Mouse (Mus musculus) forebrain, embryonic 12.5 days (tissue): ENCODE results near the gene Hsp90aa1. TPM values are rescaled to one million over a fixed set of nuclear protein-coding genes. Genes with fewer than 3 reads are reported as not detected.
"Not testable (repeated sequence)": the region's sequence is repeated elsewhere in the genome, so short reads cannot be mapped to it uniquely, and the experiment has no call there.

Source experiments
- ATAC-seq: fragments of 200-750 bp; cut with Nextera tagmentation; 2 replicates; pipeline ENCODE4 v1.8.0; 2017; ENCODE audit warnings: moderate TSS enrichment; ENCODE audit not compliant: low FRiP score
- H3K27ac ChIP-seq: fragments of 300-500 bp; sonication (generic); 2 replicates; pipeline ENCODE4 v1.5.1; 2016; ENCODE audit warnings: mild to moderate bottlenecking
- H3K27me3 ChIP-seq: fragments of 300-500 bp; sonication (generic); 2 replicates; pipeline ENCODE4 v1.6.1; 2016; ENCODE audit warnings: mild to moderate bottlenecking
- H3K36me3 ChIP-seq: fragments of 300-500 bp; sonication (generic); replicated peaks from 2 replicates; pipeline ENCODE4 v1.6.1; 2016; ENCODE audit warnings: mild to moderate bottlenecking
- H3K4me1 ChIP-seq: fragments of 300-500 bp; sonication (generic); 2 replicates; pipeline ENCODE4 v1.6.1; 2016
- H3K4me2 ChIP-seq: fragments of 300-500 bp; sonication (generic); 2 replicates; pipeline ENCODE4 v1.6.1; 2016; ENCODE audit warnings: mild to moderate bottlenecking, moderate library complexity
- H3K4me3 ChIP-seq: fragments of 300-500 bp; sonication (generic); replicated peaks from 2 replicates; pipeline ENCODE4 v1.5.1; 2016; ENCODE audit warnings: mild to moderate bottlenecking
- H3K9ac ChIP-seq: fragments of 300-500 bp; sonication (generic); 2 replicates; pipeline ENCODE4 v1.6.1; 2016; ENCODE audit warnings: mild to moderate bottlenecking
- H3K9me3 ChIP-seq: fragments of 300-500 bp; sonication (generic); 2 replicates; pipeline ENCODE4 v1.6.1; 2016
- WGBS: fragments of 180-500 bp; shearing (Covaris S2); methylation state at CpG from one replicate; pipeline ENCODE4 v1.1.7; 2016; 5-methylcytosine and 5-hydroxymethylcytosine counted together
- polyA plus RNA-seq: library from polyadenylated mRNA; unstranded; fragments of >200 nt; fragmentation: Nextera tagmentation; extraction: Ambion mirVana; gene quantifications from 2 replicates; pipeline ENCODE4 v1.2.1, GENCODE M21; 2016

Hsp90aa1 gene
- 1,281 and 1,312 TPM in 2 replicates for polyA plus RNA-seq

DNA sequence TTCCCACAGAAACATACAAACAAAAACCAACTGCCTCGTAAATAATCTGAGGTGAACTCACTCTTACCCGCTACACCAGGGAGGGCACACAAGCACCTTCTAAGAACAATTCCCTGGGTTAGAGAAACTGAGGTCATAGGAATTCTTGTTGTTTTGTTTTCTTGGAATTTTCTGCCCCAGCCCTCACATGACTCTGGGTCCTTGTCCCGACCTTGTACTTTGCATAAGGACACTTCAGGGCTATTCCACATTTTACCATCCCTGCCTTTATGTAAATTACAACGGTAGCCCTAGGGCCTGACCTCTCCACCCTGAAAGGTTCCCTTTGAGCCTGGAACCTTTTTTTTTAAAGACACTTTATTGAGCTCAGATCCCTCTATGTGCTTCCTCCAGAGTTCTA is at the start of gene Hsp90aa1:
Gene Hsp90aa1 (minus strand): TSS at position 173 of the 400 bp plus-strand sequence.
- Histone ChIP-seq H3K27me3 (0 out of 2 replicates have a peak, but pooled peaks cover 22% of the 10 kb centered on the region), H3K4me1 (peaks cover 14% of the 10 kb centered on the region), H3K9me3 (no peaks in the 10 kb centered on the region), H3K27ac (no peak within 1 kb of the TSS), H3K9ac (no peak within 1 kb of the TSS), H3K36me3 (no peaks in the 10 kb centered on the region), H3K4me3 (no peak within 1 kb of the TSS), H3K4me2 (no peak within 1 kb of the TSS)
- 48% methylated on average over 4 of the region's 4 CpGs for WGBS
- ATAC-seq, result no peak

DNA sequence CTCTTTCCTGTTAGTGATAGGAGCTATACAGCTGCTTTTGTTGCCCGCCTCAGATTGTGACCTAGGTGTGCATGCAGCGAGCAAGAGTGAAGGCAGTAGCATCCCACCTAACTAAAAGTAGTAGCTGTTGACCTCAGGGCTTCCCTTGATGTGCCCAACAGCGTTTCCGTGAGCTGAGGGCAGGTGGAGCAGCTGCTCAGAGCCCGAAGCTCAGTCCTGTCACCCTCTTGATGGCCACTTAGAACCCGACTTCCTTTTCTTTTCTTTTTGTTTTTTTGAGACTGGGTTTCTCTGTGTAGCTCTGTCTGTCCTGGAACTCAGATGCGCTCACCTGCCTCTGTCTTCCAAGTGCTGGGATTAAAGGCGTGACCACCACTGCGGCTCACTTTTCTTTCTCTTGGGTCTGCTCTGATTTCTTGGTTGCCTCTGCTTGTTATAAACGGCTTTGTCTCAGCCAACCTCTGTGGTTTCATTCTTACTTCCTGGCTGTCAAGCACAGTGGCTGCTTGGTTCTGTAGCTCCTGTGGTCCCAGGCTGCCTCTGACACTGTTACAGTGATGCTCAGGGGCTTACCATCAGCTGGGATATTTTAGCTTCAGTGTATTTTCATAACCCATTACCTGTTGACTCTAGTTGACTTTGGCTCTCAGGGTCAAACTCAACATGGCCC is 48.4 kb upstream of the Hsp90aa1 start:
- no peak for ATAC-seq
- 0 out of 2 replicates have a peak overlapping the region, but pooled peaks have one; percentile 13 for H3K27ac ChIP-seq
- no peaks in the 10 kb centered on the region for H3K9me3 ChIP-seq
- H3K36me3 ChIP-seq, result peaks cover 25% of the 10 kb centered on the region
- H3K4me1 ChIP-seq, result no peaks in the 10 kb centered on the region
- WGBS, result 92% methylated on average over 10 of the region's 10 CpGs
- H3K4me2 ChIP-seq, result no peak overlapping the region
- H3K9ac ChIP-seq, result no peak overlapping the region
- H3K27me3 ChIP-seq, result no peaks in the 10 kb centered on the region
- no peak overlapping the region for H3K4me3 ChIP-seq

DNA sequence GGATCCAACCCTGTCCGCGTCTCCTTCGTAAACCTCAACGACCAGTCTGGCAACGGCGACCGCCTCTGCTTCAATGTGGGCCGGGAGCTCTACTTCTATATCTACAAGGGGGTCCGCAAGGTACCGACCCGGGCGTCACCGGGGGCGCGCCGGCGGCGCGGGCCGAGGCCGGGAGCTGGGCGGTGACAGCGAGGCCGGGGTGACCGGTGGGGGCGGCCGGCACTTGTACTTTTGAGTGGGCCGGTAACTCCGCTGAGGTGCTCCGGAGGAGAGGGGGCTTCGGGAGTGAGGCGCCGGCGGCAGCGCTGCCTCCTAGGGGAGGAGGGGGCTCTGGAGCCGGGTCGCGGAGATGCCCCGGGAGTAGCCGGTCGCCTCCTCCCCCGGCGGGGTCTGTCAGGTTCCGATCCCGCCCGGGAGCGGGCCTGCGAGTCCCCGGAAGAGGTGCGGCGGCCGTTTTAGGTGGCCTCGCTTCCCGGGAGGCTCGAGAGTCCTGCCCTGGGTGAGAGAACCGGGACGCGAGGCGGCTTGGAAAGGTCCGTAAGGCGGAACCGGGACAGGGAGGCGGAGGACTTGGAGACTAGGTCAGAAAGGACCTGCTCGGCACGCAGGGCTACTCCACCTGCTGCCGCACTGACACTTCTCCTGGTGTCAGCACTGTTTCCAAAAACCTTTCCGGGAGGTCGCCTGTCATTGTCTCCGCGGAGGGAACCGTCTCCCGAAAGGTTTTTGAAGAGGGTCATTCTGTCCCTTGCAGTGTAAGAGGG is 35.8 kb upstream of the Hsp90aa1 start:
- H3K4me3 ChIP-seq, result peak overlapping the region; percentile 99
- H3K27ac ChIP-seq, result peak overlapping the region; percentile 90
- H3K4me1 ChIP-seq, result peaks cover 23% of the 10 kb centered on the region
- peak; percentile 12; the same call in 1 of the 2 replicates for ATAC-seq
- 0 out of 2 replicates have a peak, but pooled peaks cover 6% of the 10 kb centered on the region for H3K36me3 ChIP-seq
- H3K27me3 ChIP-seq, result peaks cover 21% of the 10 kb centered on the region
- H3K4me2 ChIP-seq, result peak overlapping the region; percentile 95
- H3K9me3 ChIP-seq, result no peaks in the 10 kb centered on the region
- WGBS, result under 1% methylated on average over 72 of the region's 72 CpGs
- H3K9ac ChIP-seq, result peak overlapping the region; percentile 97

DNA sequence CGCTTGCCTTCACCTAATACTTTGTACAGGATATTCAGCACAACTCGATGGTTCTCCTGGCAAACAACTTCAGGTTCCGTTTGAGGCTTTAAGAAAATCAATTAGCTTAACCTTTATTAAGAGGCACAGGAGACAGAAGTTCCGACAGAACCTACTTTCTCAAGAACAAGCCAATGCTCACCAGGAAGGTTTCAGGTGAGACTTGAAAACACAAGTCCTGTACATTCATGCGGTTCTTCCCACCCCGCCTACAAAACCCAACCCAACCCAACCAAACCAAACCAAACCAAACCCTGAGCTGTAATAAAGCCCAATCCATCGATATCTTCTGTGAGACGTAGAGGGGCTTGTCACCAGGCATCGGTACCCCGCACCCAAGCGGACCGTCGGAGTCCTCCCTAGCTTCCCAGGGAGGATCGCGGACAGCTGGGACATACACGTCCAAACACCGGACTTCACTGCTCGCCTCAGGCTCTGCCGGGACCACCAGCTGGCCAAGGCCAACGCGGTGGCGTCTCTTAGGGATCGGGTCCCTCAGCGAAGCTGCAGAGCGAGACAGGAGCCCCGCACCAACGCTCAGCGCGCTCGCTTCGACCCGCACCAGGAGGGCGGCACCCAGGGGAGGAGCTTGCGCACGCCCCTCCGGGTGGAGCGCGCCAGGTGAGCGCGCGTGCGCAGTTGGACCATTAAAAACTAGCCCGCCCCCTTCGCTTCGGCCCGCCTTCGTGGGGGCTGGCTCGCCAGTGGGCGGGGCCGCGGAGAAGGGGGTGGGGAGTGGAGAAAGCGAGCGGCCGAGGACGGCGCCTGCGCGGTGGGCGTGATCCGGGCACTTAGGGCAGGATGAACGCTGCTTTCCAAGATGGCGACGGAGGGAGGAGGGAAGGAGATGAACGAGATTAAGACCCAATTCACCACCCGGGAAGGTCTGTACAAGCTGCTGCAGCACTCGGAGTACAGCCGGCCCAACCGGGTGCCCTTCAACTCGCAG is 34.9 kb upstream of the Hsp90aa1 start, which contains the start of gene Wdr20:
Gene Wdr20 (plus strand): TSS at position 775 of the 988 bp plus-strand sequence.
- ATAC-seq, result peak; percentile 97
- Histone ChIP-seq H3K9me3 (no peaks in the 10 kb centered on the region), H3K4me3 (peak within 1 kb of the TSS; percentile 99), H3K36me3 (no peaks in the 10 kb centered on the region), H3K27me3 (peaks cover 21% of the 10 kb centered on the region), H3K4me1 (peaks cover 23% of the 10 kb centered on the region), H3K4me2 (peak within 1 kb of the TSS; percentile 95), H3K27ac (peak within 1 kb of the TSS; percentile 90), H3K9ac (peak within 1 kb of the TSS; percentile 97)
- WGBS, result 1% methylated on average over 68 of the region's 69 CpGs

DNA sequence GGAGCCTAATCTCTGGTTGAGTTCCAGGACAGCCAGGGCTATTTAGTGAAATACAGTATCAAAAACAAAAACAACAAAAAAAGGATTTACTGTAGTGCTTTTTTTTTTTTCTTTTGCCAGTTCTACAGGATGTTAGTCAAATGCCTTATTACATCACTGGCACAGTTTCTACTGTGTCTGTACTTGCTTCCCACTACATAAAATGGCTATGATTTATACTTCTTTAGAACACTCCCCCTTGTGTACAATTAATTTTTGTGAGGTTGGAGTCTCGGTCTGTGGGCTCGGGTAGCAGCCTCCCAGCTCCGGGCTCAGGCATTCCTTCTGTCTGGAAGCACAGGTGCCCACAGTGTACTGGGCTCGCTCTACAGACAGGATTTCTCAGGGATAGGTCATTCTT is 34.1 kb upstream of the Hsp90aa1 start:
- 19% methylated on average over 4 of the region's 4 CpGs for WGBS

DNA sequence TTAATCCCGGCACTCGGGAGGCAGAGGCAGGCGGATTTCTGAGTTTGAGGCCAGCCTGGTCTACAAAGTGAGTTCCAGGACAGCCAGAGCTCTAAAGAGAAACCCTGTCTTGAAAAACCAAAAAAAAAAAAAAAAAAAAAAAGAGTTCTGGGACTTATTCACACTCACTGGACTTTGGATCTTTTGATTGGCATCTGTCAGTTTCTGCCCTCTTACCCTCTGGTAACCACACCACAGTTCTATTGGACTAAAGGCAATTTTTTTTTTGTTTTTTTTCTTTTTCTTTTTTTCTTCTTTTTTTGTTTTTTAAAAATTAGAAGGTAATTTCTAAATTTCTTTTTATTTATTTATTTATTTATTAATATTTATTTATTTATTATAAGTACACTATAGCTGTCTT is 30.7 kb upstream of the Hsp90aa1 start:
- not testable (repeated sequence) for H3K4me3 ChIP-seq, H3K36me3 ChIP-seq, H3K9me3 ChIP-seq, H3K27ac ChIP-seq, H3K4me2 ChIP-seq, ATAC-seq, H3K4me1 ChIP-seq, H3K9ac ChIP-seq
- 97% methylated on average over 3 of the region's 3 CpGs for WGBS
- peaks cover 21% of the 10 kb centered on the region for H3K27me3 ChIP-seq

More for the DNA sequence above, 34.1 kb upstream of the Hsp90aa1 start:
- Histone ChIP-seq H3K4me3 (peak overlapping the region; percentile 99; the same call in 1 of the 2 replicates), H3K4me1 (peaks cover 23% of the 10 kb centered on the region), H3K9ac (no peak overlapping the region), H3K4me2 (peak overlapping the region; percentile 95; the same call in 1 of the 2 replicates), H3K9me3 (no peaks in the 10 kb centered on the region), H3K27ac (no peak overlapping the region), H3K36me3 (no peaks in the 10 kb centered on the region), H3K27me3 (peaks cover 21% of the 10 kb centered on the region)
- no peak for ATAC-seq

DNA sequence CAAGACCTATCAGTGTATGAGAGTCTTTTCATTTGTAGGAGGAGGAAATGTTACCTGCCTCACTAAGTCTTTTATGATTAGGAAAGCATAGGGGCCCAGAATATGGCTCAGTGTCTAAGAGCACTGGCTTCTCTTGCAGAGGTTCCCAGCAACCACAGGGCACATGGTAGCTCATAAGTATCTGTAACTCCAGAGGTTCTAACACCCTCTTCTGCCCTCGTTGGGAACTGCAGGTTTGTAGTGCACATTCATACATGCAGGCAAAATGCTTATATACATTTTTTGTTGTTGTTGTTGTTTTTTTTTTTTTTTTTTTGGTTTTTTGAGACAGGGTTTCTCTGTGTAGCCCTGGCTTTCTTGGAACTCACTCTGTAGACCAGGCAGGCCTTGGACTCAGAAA is 23.9 kb upstream of the Hsp90aa1 start:
- no peak overlapping the region for H3K27ac ChIP-seq
- WGBS, result 72% methylated on average over 1 of the region's 1 CpGs
- no peak for ATAC-seq

DNA sequence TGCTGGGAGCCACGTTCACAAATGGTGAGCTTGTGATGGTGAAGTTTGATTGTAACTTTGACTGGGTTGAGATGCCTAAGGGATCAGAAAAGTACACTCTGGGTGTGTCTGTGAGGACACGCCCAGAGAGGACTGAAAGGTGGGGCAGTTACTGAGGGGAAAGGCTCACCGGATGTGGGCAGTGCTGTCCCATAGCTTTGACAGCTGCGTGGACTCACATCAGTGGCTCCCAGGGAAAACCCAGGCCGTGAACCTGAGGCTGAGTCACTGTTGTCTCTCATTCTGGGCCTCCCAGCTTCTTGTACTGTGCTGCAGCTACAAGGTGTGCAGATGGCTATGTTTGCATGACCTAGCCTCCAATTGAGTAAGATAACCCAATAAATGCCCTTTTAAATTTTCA is 23.0 kb upstream of the Hsp90aa1 start:
- Histone ChIP-seq H3K4me2 (no peak overlapping the region), H3K27ac (no peak overlapping the region), H3K9ac (no peak overlapping the region), H3K4me3 (no peak overlapping the region), H3K4me1 (no peaks in the 10 kb centered on the region), H3K36me3 (no peaks in the 10 kb centered on the region), H3K9me3 (no peaks in the 10 kb centered on the region), H3K27me3 (no peaks in the 10 kb centered on the region; the same call in 1 of the 2 replicates)
- ATAC-seq, result no peak
- WGBS, result 86% methylated on average over 5 of the region's 5 CpGs

More for the DNA sequence above, 23.9 kb upstream of the Hsp90aa1 start:
- no peaks in the 10 kb centered on the region for H3K4me1 ChIP-seq
- no peak overlapping the region for H3K4me3 ChIP-seq
- no peak overlapping the region for H3K9ac ChIP-seq
- H3K4me2 ChIP-seq, result no peak overlapping the region
- no peaks in the 10 kb centered on the region; the same call in 1 of the 2 replicates for H3K27me3 ChIP-seq
- no peaks in the 10 kb centered on the region for H3K9me3 ChIP-seq
- no peaks in the 10 kb centered on the region for H3K36me3 ChIP-seq

DNA sequence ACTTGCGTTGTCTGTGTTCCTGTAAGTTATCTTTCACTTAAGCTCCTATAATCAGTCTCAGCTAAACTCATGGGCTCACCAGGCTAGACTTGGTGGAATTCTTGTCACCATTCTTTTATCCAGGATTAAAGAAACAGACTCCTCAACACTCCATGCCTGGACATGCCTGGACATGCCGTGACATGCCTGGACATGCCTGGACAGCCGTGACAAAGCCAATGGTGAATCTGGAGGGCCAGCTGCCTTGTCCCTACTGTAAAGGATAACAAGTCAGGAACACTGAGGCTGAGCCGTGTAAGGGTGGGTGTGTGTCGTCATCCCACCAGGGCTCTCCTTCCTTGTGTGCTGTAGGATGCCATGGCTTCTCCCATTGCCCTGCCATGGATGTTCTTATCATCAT is 22.5 kb upstream of the Hsp90aa1 start:
- Histone ChIP-seq H3K27ac (no peak overlapping the region), H3K4me1 (no peaks in the 10 kb centered on the region), H3K4me3 (no peak overlapping the region), H3K4me2 (no peak overlapping the region), H3K9ac (no peak overlapping the region), H3K27me3 (no peaks in the 10 kb centered on the region; the same call in 1 of the 2 replicates), H3K9me3 (no peaks in the 10 kb centered on the region), H3K36me3 (no peaks in the 10 kb centered on the region)
- no peak for ATAC-seq
- WGBS, result 87% methylated on average over 5 of the region's 5 CpGs

DNA sequence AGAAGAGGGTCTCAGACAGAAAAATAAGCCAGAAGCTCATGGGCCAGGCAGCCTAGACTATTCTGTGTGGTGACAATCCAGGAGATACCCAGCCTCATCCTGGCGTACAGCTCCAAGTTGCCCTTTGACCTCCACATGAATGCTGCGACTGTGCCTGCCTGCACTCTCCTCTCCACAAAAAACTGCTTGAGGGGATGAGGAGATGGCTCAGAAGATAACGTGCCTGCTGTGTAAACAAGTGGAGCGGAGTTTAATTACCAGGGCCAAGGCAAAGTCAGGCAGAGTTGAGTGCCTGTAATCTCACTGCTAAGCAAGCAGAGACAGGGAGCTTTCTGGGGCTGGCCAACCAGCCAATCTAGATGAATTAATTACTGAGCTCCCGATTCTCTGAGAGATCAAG is 13.5 kb upstream of the Hsp90aa1 start:
- ATAC-seq, result no peak
- 0 out of 2 replicates have a peak, but pooled peaks cover 4% of the 10 kb centered on the region for H3K9me3 ChIP-seq
- no peaks in the 10 kb centered on the region for H3K36me3 ChIP-seq
- H3K9ac ChIP-seq, result no peak overlapping the region
- no peak overlapping the region for H3K4me3 ChIP-seq
- WGBS, result 46% methylated on average over 5 of the region's 5 CpGs
- H3K4me1 ChIP-seq, result no peaks in the 10 kb centered on the region
- no peak overlapping the region for H3K27ac ChIP-seq
- peaks cover 13% of the 10 kb centered on the region for H3K27me3 ChIP-seq
- H3K4me2 ChIP-seq, result no peak overlapping the region

DNA sequence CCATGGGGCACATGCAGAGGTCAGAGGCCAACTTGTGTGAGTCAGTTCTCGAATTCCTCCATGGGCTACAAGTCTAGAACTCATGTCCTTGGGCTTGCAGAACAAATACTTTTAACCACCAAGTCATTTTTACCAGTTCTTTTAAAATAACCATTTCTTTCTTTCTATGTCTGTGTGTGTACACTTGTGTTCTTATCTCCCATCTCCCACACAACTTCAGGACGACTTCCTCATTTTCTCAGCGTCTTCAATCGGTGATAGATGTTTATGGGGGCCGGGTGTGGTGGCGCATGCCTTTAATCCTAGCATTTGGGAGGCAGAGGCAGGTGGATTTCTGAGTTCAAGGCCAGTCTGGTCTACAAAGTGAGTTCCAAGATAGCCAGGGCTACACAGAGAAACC is 11.7 kb upstream of the Hsp90aa1 start:
- Histone ChIP-seq H3K4me1 (no peaks in the 10 kb centered on the region), H3K27ac (no peak overlapping the region), H3K4me2 (no peak overlapping the region), H3K27me3 (peaks cover 11% of the 10 kb centered on the region; the same call in 1 of the 2 replicates), H3K4me3 (no peak overlapping the region), H3K36me3 (no peaks in the 10 kb centered on the region), H3K9me3 (0 out of 2 replicates have a peak, but pooled peaks cover 4% of the 10 kb centered on the region), H3K9ac (no peak overlapping the region)
- ATAC-seq, result no peak
- 93% methylated on average over 6 of the region's 6 CpGs for WGBS
